Mouse (Mus musculus) kidney, adult 2 months (tissue): ENCODE measurements around the gene Rpl32. TPM values are rescaled to one million over a fixed set of nuclear protein-coding genes. Genes with fewer than 3 reads are reported as not detected.
A peak's percentile ranks its signal among the peaks of the same experiment; 100 is the strongest.

Experiments
- DNase-seq: peaks from one replicate; pipeline ENCODE4 v3.0.0; 2021
- H3K27ac ChIP-seq: fragments of 200-500 bp; 2 replicates; pipeline ENCODE4 v1.5.1; 2012; ENCODE audit warnings: low read depth, low read length, control low read depth, inconsistent platforms; ENCODE audit not compliant: insufficient read depth
- H3K27me3 ChIP-seq: fragments of 200-500 bp; replicated peaks from 2 replicates; pipeline ENCODE4 v1.6.1; 2012; ENCODE audit warnings: mild to moderate bottlenecking, moderate library complexity, low read length, inconsistent platforms; ENCODE audit not compliant: control insufficient read depth, insufficient read depth
- H3K36me3 ChIP-seq: fragments of 200-500 bp; 2 replicates; pipeline ENCODE4 v1.6.1; 2012; ENCODE audit warnings: mild to moderate bottlenecking, moderate library complexity, low read length, inconsistent platforms; ENCODE audit not compliant: control insufficient read depth, insufficient read depth
- H3K4me1 ChIP-seq: fragments of 200-500 bp; 2 replicates; pipeline ENCODE4 v1.6.1; 2011; ENCODE audit warnings: low read length; ENCODE audit not compliant: control insufficient read depth, insufficient read depth
- H3K4me3 ChIP-seq: fragments of 200-500 bp; 2 replicates; pipeline ENCODE4 v1.5.1; 2011; ENCODE audit warnings: mild to moderate bottlenecking, low read depth, low read length, control low read depth; ENCODE audit not compliant: insufficient read depth
- CTCF ChIP-seq: fragments of 200-500 bp; conservative IDR thresholded peaks from 2 replicates; pipeline ENCODE4 v1.5.1; 2011; ENCODE audit warnings: low read depth, mild to moderate bottlenecking, control low read depth, low read length, moderate library complexity, mixed read lengths; ENCODE audit not compliant: insufficient read depth, insufficient read length
- POLR2A ChIP-seq: fragments of 200-500 bp; IDR thresholded peaks from one replicate; pipeline ENCODE4 v1.6.1; 2011; ENCODE audit warnings: low read depth, low read length, control low read depth
- WGBS: fragments of 180-500 bp; shearing (Covaris S2); methylation state at CpG from one replicate; pipeline ENCODE4 v1.1.7; 2018; 5-methylcytosine and 5-hydroxymethylcytosine counted together
- polyA plus RNA-seq: library from polyadenylated mRNA; depleted of rRNA; stranded (reverse); fragments of >200 nt; gene quantifications from 2 replicates; pipeline ENCODE4 v1.2.3, GENCODE M21; 2012

The Rpl32 gene
- polyA plus RNA-seq, 1 experiment: 560 TPM

DNA sequence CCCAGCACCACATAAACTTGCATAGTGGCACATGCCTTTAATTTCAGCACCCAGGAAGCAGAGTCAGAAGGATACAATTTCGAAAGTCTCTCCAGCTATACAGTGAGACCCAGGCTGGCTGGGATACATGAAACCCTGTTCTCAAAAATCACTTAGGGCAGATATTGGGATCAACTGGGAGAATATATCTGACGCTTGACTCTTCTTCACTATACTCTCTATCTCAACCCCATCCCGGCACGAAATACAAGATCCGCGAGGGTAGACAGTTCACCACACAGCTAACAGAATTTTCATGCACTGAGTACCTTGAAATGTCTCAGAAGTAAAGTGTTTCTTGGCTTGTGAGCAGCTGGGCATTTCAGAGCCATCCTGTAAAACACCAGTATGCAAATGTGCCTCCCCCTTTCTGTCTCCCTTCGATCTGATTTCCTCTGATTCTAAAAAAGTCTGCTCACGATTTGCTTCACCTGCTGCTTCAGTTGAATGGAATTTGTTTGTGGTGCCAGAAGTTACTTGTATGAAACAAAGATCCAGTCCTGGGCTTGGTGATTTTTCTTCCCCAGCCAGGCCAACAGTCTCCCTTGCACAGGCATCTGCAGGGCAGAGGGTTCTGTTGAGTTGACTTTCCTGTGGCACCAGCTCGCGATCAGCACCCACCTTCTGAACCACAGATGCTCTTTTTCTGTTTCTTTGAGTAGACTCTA, 40.2 kb upstream of the Rpl32 start:
- H3K36me3 ChIP-seq: no peaks in the 10 kb centered on the region
- no peak for DNase-seq
- TF ChIP-seq POLR2A (no peak), CTCF (no peak)
- H3K4me3 ChIP-seq: no peak overlapping the region
- H3K27me3 ChIP-seq: no peaks in the 10 kb centered on the region
- H3K27ac ChIP-seq: no peak overlapping the region
- no peaks in the 10 kb centered on the region for H3K4me1 ChIP-seq
- 80% methylated on average over 10 of the region's 10 CpGs for WGBS

DNA sequence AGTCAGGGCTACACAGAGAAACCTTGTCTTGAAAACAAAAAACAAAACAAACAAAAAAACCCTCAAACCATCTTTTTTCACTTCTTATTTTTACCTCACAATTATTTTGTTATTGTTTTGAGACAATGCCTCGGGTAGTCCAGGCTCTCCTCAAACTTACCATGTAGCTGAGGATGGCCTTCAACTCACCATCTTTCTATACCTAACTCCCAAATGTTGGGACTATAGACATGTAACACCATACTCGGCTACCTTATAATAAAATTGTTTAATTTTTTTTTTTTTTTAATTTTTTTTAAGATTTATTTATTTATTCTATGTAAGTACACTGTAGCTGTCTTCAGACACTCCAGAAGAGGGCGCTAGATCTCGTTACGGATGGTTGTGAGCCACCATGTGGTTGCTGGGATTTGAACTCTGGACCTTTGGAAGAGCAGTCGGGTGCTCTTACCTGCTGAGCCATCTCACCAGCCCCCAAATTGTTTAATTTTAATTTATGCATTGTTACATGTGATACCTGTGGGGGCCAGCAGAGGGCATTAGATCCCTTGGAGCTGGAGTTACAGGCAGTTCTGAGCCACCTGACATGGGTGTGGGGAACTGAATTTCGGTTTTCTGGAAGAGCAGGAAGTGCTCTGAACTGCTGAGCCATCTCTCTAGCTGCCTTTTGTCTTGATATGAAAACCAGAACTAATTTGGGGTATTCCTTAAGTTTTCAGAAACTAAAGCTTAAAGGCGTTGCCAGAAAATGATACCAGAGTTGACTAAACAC, 38.3 kb upstream of the Rpl32 start:
- H3K36me3 ChIP-seq: no peaks in the 10 kb centered on the region
- no peak overlapping the region for H3K4me3 ChIP-seq
- no peaks in the 10 kb centered on the region for H3K4me1 ChIP-seq
- no peak overlapping the region for H3K27ac ChIP-seq
- TF ChIP-seq CTCF: peak; percentile 69
- no peak for TF ChIP-seq POLR2A
- peak; percentile 74 for DNase-seq
- H3K27me3 ChIP-seq: no peaks in the 10 kb centered on the region
- 27% methylated on average over 8 of the region's 8 CpGs for WGBS

DNA sequence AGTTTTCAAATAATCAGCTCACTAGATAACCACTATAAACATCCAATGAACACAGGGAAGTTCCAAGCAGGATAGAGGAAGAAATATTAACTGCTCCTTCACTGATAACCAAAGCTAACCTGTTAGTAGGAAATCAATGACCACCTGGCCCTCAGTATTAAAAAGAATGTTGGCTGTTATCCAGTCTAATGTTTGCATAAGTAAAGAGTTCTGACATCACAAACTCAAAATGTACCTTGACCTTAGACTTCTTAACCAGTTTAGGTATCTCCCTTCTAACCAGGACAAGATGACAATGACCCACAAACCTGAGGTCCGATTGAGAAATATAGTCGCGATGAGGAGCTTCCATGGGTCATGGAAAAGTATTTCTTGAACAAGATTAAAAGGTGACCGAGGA, 36.5 kb upstream of the Rpl32 start:
- no peak overlapping the region for H3K27ac ChIP-seq
- H3K36me3 ChIP-seq: no peaks in the 10 kb centered on the region
- DNase-seq: no peak
- TF ChIP-seq CTCF: no peak
- no peak for TF ChIP-seq POLR2A
- H3K4me1 ChIP-seq: no peaks in the 10 kb centered on the region
- 82% methylated on average over 4 of the region's 4 CpGs for WGBS
- no peak overlapping the region for H3K4me3 ChIP-seq
- no peaks in the 10 kb centered on the region for H3K27me3 ChIP-seq

DNA sequence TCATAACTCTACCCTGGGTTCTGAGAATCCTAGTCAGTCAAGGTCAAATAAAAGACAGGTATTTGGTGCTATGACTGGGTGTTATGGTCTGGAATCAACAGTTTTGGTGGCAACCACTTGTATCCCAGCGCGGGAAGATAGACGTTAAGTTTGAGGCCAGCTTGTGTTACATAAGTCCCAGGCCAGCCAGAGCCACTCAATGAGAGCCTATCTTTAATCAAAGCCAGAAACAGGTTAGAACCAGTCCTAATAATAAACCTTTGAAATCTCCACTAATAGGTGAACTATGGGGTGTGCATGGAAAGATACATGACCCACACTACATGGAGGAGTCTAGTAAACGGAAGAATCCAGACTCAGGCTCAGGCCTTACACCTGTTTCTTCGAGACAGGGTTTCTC, 30.2 kb upstream of the Rpl32 start:
- no peak for DNase-seq
- no peaks in the 10 kb centered on the region for H3K27me3 ChIP-seq
- TF ChIP-seq CTCF: no peak
- no peak for TF ChIP-seq POLR2A
- no peak overlapping the region for H3K27ac ChIP-seq
- no peaks in the 10 kb centered on the region for H3K36me3 ChIP-seq
- H3K4me1 ChIP-seq: peaks cover 2% of the 10 kb centered on the region; the same call in 1 of the 2 replicates
- no peak overlapping the region for H3K4me3 ChIP-seq
- 64% methylated on average over 5 of the region's 5 CpGs for WGBS

GRCm38 (mm10) chr6:115838161-115838597, 29.6 kb upstream of the Rpl32 start, which contains the start of gene Efcab12:
Gene Efcab12, minus strand, starts transcription at chr6:115838412.
- DNase-seq: peak; percentile 87
- Histone ChIP-seq H3K4me3 (peak within 1 kb of the TSS; percentile 40), H3K36me3 (no peaks in the 10 kb centered on the region), H3K4me1 (peaks cover 2% of the 10 kb centered on the region; the same call in 1 of the 2 replicates), H3K27me3 (no peaks in the 10 kb centered on the region), H3K27ac (peak within 1 kb of the TSS; percentile 10; the same call in 1 of the 2 replicates)
- TF ChIP-seq POLR2A: no peak
- TF ChIP-seq CTCF: no peak
- WGBS: 2% methylated on average over 19 of the region's 19 CpGs

DNA sequence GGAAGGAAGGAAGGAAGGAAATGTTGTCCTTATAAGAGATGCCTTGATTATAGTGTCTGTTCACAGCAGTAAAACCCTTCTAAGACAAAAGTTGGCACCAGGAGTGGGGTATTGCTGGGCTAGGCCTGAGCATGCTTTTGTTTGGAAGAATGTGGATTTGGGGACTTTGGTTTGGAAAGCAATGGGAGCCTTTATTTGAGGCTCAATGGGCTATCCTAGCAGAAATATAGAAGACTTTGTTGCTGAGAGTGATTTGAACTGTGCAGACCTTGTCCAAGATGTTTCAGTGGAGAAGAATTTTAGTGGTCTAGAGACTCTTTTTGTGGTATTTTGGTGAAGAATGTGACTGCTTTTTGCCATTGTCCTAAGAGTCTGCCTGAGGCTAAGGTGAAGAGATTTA, 25.3 kb upstream of the Rpl32 start:
- no peaks in the 10 kb centered on the region for H3K27me3 ChIP-seq
- TF ChIP-seq POLR2A (no peak), CTCF (no peak)
- no peak overlapping the region for H3K27ac ChIP-seq
- H3K36me3 ChIP-seq: no peaks in the 10 kb centered on the region
- H3K4me1 ChIP-seq: peaks cover 2% of the 10 kb centered on the region; the same call in 1 of the 2 replicates
- H3K4me3 ChIP-seq: no peak overlapping the region
- DNase-seq: no peak

- no peaks in the 10 kb centered on the region for H3K4me1 ChIP-seq
- no peak overlapping the region for H3K4me3 ChIP-seq
- 76% methylated on average over 2 of the region's 2 CpGs for WGBS
- DNase-seq: no peak
- TF ChIP-seq POLR2A: no peak
- TF ChIP-seq CTCF: no peak
- no peaks in the 10 kb centered on the region for H3K36me3 ChIP-seq
- H3K27me3 ChIP-seq: no peaks in the 10 kb centered on the region
- no peak overlapping the region for H3K27ac ChIP-seq
Measured at GRCm38 (mm10) chr6:115832152-115832850, 23.8 kb upstream of the Rpl32 start.
